Mouse (Mus musculus) cerebellum, postnatal 10 days (tissue): ENCODE data around the gene Snai3.

Experiments
- DNase-seq, 2 experiments: peaks; one replicate each; pipeline ENCODE4 v3.0.0; 2021; ENCODE audit warnings: mixed read lengths in 2 of 2

The Snai3 gene

DNA sequence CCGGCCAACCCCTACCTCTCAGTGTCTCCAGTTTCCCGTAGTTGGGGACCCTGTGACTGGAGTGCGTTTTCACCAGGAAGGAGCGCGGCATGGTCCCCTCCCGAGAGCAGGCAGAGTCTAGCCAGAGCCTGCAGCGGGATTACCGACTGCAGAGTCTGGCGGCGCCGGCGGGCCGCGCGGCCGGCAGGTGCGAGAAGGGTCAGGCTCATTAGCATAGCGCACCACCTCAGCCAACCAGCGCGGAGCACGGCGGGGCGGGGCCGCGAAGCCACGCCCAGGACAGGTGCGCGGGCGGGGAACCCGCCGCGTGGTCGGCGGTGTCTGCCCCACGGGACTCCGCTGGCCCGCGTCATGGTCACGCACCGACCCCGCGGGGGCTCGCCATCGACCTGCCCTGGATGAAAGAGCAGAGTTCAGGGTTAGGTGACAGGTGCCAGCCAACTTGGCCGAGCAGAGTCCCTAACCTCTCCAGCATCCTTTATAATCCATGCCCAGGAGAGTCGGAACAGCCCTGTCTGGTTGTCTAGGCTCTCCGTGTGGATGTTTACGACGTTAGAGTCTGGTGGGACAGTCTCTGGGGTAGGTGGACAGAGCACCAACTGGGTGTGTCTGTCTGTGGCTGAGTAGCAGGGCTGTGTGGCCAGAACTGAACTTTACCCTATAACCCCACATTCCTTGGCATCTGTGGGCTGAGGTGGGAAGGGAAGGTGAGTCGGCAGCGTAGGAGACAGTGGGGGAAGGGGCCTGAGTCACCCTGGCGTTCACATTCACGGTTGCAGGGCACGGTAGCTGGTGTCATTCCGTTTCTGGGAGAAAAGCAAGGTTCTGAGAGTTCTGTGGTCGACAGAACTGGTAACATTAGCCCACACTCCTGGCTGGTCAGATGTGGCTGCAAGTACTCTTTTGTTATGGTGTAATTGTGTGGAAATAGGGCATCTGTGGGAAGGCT, at the start of gene Snai3:
Snai3 (minus strand) TSS at position 210 of the 949 bp plus-strand sequence.
- DNase-seq, result peak; percentile 69 to 71

DNA sequence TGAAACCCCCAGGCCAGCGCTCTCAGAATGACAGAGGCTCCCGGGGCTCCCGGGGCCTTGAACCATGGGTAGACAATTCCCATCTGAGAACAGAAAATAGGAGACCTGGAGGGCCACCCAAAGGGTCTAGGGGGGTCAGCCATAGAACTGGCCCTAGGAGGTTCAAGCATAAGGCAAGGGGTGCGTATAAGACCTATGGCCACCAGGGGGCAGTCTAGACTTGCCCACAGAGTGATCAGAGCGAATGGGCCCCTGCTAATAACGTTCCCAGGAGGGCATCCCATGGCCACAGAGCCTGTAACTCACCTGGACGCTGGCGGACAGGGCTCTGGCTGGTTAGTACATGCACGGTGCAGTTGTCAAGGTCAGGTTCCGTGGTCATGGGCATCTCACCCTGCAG, 40.3 kb upstream of the Snai3 start:
- peak; percentile 89 to 93 for DNase-seq

DNA sequence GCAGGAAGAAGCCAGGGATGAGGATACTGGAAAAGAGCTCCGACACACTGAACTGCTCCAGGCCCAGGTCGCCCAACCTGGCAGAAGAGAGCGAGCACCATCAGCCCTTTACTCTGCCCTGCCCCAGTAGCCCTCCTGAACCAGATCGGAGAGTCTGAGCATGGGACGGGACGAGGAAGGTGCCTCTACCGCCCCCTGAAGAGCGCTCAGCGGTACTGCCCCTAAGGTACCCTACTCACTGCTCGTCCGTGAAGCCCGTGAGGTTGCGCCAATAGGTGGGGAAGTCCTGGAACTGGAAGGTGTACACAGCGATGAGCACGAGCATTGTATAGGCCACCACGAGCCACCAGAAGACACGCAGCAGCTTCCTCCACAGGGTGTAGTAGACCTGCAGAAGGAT, 37.4 kb upstream of the Snai3 start:
- peak in 1 of 2 experiments; percentile 44 for DNase-seq

DNA sequence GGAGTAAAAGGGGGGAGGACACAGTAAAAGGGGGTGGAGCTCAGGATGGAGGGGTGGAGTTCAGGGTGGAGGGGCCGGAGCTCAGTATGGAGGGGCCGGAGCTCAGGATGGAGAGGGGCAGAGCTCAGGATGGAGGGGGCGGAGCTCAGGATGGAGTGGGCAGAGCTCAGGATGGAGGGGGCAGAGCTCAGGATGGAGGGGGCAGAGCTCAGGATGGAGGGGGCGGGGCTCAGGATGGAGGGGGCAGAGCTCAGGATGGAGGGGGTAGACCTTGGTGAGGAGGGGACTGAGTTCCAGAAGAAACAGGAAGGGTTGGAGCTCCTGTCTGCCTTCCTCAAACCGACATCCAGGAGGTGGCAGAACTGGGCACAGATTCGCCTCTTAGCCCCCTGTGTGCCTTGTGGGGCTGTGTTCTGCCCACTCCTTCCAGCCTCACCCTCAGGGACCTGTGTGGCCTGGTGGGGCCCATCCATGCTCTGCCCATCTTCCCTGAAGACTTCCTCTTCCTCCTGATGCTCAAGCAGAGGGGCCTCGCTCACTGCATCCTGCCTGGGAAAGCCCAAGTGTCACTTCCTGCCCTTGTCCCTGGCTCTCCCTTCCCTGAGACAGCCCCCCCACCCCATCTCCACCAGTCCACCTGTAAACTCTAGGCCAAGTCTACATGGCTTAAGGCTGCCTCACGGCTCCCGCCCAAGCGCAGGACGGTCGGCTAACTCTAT, 36.6 kb upstream of the Snai3 start:
- no peak for DNase-seq

DNA sequence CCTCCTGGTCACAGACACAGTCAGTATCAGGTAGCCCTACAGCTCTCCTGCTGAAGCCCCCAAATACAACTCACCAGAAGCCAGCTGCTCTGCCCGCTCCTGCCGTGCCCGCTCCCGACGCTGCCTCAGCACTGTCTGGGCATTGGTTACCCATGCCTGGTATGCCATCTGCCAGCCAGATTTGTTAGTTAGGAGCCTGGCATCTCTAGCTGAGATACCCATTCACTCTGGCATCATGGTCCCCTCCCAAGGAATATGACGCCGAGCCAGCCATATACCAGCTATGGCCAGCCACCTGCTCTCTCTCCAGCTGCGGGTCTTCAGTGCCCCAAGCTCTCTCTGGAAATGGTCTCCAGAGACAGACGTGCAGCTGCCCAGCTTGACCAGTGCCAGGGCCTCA, 27.9 kb upstream of the Snai3 start:
- DNase-seq, result peak; percentile 85 to 88

DNA sequence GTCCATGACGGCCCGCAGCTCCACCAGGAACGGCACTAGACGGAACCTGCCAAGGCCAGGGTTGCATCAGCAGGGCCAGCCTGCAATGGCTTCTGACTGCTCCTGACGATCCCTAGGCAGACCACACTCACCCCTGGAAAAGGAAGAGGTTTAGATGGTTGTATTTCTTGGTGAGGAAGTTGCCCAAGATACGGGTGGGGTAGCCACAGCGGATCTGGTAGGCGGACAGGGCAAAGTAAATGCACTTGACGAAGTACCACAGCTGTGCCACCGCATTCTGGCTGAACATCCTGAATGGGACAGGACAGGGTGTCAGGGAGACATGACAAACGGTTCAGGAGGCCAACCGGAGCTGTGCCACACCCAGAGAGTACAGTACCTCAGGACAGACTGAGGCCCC, 24.3 kb upstream of the Snai3 start:
- no peak for DNase-seq

DNA sequence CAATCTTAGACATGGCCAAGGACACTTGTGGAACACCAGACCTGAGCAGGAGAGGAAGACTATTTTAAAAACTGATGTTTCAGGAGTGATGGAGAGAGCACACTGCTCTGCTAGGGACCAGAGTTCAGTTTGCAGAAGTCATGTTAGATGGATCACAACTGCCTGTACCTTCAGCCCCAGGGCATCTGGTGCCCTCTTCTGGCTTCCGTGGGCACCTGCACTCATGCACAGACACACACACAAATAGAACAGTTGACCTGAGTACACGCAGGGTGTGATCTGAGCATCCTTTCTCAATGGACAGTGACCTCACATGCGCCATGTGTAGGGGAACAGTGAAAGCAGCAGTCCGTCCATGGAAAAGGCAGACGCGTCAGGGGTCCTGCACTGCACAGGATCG, 23.3 kb upstream of the Snai3 start:
- DNase-seq, result no peak

DNA sequence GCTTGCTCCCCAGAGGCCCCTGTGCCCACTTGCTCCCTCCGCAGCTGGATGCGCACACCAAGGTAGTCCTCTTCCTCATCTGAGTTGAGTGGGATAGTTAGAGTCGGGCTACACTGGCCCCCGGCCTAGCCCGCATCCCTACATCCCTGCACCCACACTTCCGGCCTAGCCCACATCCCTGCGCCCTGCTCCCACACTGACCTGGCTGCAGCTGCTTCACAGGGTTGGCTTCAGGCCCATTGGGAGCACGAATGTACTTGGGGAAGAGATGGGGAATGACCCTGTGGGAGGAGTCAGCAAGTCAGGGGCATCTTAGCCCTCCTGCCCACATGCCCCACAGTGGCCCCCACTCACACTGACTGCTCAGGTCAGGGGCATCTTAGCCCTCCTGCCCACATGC, 21.9 kb upstream of the Snai3 start:
- DNase-seq, result no peak

DNA sequence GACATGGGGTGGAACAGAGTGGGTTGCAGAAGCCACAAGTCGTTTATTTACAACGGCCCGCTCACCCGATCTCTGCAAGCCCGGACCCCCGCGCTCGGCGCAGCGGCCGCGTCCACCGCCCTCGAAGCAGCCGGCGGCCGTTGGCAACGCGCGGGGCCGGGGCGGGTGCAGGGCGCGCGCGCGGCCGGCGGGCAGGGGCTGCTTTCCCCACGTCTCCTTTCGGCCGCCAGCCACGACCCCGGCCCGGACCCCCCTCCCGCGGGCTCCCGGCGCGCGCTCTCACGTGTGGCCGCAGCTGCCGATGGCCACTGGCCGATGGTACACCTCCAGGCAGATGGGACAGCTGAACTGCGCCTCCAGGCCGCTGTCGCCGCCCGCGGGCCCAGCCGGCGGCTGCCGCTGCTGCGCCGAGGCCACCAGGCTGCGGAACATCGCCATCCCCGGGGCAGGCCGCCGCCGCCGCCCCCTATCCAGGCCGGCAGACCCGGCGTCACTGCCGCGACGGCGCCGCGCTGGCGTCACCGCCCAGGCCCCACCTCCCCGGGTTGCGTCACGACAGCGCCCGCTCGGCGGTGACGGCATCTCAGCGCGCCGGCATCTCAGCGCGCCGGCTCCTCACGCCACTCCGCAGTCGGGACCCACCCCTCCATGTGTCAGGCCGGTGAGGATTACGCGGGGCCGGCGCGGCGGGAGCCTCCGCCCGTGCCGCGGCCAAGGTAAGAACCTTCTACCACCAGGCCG, 15.2 kb upstream of the Snai3 start, which contains the start of the genes Rnf166 and Ctu2:
Rnf166 (minus strand) TSS at position 485 of the 741 bp plus-strand sequence.
Ctu2 (plus strand) TSS at position 564 of the 741 bp plus-strand sequence.
- peak; percentile 98 for DNase-seq

DNA sequence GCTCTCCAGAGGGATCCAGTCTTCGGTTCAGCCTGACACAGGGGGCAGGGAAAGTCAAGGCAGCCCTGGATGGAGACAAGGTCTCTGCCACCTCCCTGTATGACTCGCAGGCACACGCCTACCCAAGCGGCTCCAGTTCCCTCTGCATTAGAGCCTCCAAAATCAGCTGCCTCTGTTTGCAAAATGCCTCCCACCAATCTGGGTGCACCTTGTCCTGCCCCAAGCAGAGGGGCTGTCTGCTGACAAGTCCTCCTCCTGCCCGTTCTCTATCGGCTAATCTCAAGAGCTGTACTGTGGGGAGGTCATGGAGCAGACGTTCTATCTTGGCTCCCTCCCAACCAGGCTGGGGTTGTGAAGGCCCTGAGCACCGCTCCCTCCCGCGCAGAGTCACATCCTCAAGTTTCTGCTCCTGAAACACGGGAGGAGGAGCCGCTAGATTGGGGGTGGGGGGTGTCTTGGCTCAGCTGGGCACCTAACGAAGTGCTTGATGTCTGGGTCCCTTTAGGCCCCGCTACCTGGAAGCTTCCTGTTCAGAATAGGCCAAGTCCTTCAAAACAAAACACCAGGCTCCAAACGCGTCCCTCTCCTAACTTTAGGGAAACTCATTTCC, 14.5 kb upstream of the Snai3 start:
- peak; percentile 74 to 77 for DNase-seq

DNA sequence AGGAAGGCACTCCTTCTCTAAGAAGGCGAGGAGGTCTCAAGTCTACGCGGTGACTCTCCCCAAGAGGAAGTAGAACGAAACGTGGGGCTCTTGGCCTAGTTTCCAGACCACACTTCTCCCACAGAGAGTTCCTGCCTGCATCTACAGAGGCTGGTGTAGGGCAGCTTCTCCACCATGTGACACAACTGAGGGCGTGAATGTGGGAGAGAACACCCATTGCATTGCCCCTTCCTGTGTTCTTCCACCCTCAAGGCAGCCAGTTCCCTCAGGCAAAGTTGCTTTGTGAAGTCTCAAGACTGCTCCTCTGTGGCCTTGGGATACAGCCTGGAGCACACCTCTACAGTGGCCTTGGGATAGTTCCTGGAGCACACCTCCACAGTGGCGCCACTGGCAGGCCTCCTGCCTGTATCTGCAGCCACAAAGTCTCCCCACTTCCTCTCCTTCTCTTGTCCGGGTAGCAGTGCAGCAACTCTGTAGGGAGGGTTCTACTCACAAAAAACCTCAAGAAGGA, 13.4 kb upstream of the Snai3 start:
- no peak for DNase-seq

DNA sequence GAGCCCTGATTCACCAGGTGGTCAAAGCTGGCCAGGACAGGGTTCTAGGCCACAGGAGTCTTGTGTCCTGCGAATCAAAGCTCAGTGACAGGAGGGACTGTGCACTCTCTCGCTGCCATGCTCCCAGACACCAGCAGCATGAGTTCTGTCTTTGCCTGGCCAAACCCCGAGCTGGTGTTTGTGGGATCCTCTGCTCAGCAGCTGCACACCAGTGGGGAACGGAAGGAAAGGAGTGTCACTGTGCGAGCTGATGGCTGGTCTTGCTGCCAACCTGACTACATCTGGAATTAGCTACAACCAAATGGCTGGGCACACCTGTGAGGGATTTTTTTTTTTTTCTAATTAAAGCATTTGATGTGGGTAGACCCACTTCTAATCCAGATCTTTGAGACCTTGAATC, 10.2 kb upstream of the Snai3 start:
- no peak for DNase-seq

DNA sequence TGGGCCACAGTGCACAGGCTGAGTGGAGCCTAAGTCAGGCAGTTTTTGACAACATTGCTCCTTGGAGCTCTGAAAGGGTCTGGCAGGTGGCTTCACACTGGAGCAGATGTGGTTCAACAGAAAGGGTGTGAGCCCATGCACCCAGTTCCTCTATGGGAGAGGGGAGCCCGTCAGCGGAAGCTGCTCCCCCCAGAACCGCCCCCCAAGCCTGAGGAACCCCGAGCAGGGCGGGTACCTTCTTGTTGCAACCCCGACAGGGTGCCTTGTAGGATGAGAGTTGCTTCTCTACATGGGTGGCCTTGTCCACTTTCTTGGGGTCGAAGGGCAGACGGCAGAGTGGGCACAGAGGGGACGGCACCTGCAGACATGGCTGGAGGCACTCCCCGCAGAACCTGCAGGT, 9.4 kb upstream of the Snai3 start:
- no peak for DNase-seq

DNA sequence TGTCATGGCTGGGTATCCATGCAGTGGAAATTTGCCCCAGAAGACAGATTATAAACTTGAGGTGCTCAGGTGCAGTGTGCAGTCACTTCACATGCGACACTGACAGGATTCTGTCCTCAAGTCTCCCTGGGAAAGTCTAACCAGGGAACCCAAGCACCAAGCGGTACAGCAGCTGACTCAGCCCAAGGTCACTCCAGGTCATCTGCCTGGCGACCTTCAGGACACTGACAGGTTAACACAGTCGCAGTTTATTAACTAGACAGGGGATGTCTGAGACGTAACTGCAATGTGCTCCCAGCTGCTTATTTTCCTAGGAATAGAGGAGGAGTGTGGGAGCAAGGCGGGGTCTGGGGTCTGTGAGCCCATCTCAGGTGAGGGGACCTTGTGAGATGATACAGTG, 8.9 kb upstream of the Snai3 start:
- no peak for DNase-seq

DNA sequence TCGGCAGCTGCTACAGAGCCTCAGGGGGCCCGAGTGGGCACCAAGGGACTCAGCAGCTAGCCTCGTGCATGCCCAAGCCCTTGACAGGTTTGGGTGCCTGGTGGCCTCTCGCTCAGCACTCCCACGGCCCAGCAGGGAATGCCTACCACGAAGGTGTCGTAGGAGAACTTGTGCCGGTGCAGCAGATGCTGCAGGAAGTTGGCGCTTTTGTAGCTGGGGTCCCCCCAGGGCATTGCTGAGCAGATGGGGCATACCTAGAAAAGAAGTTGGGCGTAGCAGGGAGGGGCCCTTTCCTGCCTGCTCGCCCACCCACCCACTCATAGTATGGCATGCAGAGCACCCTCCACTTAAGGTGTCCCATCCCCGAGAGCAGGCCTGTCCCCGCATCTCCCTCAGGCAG, 7.3 kb upstream of the Snai3 start:
- no peak for DNase-seq

DNA sequence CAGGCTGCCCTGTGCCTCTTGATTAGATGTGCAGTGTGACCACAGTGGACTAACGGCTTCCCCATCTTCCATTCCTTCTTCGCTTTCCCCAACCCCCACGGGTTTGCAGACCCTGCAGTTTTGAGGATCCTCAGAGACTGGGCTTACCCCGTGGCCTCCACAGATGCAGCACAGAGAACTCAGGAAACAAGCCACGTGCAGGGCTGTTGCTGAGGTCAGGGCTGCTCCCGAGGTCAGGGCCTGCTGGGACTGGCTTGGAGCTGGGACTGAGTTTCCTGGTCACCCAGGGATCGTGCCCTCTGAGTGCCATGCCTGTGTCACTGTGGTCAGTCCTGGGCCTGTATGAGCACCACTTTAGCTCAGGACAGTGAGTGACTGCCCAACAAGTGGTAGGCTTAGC, 4.5 kb upstream of the Snai3 start:
- no peak for DNase-seq

DNA sequence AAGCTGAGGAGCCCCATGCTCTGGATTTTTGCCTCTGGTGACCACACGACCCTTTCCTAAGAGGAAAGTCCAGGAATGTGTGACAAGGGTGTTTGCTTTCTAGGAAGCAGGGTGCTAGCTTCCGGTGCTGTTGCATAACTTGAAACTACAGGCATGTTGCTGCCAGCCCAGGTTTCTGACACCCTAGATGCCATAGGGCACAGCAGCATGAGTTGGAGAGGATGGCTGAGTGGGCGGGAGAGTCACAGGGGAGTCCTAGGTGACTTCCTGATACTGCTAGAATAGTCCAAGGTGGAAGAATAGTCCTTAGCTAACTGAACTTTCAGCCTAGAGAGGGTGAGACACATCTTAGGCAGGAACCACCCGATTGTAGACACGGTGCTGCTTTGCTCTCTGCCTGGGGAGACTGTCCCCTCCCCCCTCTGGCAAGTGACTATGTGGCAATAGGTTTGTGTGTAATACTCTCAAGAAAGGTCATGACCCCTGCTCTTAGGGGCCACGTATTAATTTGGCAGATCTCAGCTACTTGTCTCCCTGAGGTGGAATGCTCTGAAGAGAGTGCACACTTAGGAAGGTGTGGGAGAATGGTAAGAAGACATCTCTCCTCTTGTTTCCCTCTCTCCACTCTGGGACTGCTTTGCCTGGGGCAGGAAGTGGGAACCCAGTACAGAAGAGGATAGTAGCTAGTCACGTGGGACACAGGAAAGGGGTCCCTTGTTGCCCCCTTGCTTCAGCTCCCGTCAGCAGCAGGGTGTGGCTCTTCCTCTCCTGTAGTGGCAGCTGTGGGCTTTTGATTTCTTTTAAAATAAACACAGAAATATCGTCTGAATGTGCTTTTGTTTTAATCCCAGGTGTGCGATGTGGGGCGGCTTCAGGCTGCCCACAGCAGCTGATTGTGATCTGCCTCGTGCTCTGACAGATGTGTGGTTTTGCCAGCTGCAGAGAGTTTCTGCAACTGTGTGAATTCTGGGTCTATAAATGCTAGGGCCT, 3.4 kb upstream of the Snai3 start:
- DNase-seq, result no peak

DNA sequence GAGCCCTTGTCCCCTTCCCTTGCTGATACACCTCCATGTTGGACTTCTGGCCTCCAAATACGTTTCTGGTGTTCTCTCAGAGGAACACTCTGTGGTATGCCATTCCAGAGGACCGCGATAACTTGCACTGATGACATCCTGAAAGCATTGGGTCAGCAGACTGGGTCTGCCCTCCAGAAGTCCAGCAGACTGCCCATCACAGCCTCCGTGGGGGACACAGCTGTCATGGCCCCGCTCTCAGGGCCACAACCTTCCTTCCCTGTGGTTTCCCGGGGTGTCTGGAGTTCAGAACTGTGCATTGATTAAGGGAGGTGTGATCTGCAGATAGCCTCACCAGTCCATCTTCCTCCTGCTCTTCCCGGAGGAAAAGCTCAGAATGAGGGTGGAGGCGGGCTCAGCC, 2.0 kb upstream of the Snai3 start:
- DNase-seq, result no peak

DNA sequence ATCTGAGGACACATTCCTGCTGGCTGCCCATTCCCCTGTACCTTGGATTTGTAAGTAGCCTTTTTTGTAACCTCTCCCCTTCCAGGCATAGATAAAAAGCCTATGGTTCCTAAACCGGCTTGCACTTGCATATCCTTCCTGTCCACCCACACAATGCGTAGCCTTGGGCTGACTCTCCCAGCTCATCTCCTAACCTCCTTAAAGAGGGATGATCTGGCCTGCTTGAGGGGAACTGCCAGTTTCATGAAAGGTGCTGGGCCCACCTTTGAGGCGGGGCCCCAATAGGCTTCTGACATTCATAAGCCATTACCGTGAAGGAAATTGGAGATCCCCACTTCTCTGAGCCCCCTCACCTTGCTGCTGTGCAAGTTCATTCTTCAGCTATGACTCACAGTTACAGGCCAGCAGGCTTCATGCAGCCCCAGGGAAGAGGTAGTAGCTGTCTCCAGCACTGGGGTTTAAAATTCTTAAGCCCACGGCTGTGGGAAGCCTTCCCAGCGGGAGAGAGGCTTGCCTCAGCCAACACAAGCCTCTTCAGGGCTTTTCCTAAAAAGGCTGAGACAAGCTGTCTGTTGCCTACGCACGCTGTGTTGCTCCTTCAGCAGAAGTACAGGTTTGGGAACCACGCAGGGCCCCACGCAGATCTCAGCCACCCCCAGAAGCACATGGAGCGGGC, 1.1 kb upstream of the Snai3 start:
- DNase-seq, result no peak

DNA sequence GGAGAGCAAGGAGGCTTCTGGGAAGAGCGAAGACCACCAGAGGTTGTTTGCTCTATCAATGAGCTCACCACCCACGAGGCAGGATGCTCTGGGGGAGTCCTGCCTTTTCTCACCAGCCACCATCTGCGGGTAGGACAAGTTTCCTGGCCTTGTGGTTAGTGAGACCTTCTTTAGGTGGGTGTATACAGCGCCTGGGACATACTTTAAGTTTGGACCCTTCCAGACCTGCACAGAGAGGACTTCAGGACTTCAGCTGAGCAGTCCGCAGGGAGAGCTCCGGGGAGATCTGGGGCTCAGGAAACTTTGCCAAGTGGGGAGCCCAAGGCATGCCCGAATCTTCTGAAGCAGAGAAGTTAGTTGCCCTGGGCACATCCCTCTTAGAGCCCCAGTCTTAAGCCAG, 543 bp downstream of the Snai3 start:
- no peak for DNase-seq
